Mouse (Mus musculus): ENCODE results near the gene Calm3.
A peak's percentile ranks its signal among the peaks of the same experiment; 100 is the strongest.
"Not testable (repeated sequence)": the region's sequence is repeated elsewhere in the genome, so short reads cannot be mapped to it uniquely, and the experiment has no call there.

Calm3 gene

DNA sequence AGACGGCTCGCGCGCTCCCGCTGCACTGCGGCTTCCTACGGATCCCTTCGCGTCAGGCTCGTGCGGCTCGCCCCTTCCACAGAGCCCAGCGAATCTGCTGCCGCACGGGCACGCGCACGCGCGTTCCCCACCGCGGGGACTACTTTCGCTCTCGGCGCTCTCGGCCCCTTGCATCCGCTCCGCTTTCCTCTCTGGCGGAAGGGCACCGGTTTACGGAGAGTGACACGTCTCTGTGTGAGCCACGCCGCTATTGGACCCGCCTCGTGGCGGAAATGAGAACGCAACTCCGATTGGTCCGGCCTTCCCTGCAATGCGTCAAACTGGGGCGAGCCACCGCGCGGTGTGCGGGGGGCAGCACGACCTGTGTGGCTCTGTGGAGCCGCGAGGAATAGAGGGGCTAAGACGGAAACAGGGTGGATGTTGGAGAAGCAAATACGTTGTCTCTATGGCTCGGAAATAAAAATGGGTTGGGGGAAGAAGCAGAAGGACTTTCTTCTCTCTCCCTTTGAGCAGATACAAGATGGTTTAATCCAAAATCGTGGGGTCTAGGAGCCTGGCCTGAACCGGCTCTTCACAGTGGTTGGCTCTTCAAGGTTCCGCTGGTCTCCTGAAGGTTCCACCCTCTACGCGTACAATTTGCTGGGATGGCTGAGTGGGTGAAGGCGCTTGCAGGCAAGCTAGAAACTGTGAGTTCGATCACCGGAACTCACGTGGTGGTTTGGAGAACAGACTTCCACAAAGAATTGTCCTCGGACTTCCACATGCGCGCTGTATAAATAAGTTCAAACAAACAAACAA lies at the start of gene Calm3:
Calm3 (minus strand) TSS at position 78 of the 798 bp plus-strand sequence.
- DNase-seq (ENCODE audit: low spot score) = peak; percentile 99

DNA sequence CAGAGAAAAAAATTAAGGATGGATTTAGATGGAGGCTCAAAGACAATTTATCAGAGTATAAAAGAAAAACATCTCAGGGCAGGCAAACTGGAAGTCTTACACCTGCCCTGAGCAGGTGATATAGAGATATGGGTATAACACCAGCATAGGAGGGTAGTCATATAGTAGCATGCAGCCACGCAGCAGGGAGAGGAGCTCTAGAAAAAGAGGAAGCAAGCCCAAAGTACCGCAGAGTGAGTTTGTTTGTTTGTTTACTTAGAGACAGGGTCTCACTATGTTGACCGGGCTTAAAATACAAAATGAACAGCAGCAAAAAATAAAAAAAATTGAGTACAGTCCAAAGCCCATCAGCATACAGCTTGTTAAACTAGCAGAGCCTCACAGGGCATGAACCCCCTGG lies 47.2 kb upstream of the Calm3 start:
- DNase-seq (ENCODE audit: low spot score) = no peak

DNA sequence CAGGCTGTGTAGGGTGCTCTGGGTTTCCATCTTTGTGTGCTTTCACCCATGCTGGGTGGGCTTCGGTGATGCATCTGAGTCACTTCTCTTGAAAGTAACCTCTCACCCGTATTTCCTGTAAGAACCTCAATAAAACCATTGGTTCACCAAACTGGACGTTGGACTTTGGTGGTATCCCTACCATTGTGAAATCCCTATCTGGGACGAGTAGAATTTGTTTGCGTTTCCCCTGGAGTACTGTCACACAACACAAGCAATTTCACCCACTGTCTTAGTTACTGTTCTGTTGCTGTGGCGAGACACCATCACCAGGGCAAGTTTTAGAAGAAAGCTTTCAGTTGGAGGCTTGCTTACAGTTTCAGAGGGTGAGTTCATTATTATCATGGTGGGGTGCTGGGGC lies 44.5 kb upstream of the Calm3 start:
- no peak for DNase-seq (ENCODE audit: low spot score)

DNA sequence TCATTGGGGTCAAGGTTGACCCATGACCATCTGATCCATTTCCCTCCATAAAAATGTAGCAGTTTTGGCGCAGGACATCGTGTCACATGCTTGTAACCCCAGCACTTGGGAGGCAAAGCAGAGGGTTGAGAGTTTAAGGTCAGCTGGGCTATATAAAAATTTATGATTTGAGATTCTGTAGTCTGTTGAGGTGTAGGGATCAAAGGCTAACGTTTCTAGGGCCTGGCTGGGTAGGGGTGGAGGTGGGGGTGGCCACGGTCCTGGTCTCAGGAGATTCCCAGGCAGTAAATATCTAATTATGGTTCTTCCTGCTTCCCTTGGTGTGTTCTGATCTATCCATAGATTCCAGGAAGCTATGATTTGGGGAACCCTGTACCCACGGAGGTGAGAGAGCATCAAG lies 37.8 kb upstream of the Calm3 start:
- no peak for DNase-seq (ENCODE audit: low spot score)

DNA sequence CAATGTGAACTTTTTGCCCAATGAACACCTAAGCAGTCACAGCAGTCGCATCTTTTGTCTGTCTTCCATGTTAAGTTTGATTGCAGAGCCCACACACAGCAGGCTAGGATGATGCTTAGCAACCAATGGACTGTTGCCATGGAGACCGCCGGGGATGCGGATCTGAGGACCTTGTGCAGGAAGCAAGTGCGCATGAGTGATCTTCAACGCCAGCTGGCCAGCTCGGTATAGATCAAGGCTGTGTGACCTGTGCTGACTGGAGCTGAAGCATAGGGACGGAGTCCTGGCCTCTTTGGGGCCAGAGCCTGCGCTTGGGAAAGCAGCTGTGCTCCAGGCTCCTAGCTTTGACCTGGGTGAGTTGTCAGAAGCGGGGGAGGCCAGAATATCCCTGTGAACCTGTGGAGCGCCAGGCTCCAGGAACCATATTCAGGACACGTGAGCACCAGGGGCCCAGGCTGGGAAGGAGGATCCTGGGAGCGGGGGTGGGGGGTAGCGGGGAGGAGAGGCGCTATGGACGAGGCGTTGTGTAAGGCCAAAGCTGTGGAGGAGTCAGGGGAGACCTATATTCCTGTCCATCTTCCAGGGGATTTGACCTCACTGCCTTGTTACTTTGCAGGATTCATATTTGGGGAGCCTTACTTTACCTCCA lies 35.7 kb upstream of the Calm3 start, which contains the start of gene Pnmal1:
Pnmal1 (plus strand) TSS at position 141 of the 649 bp plus-strand sequence.
- DNase-seq (ENCODE audit: low spot score) = peak; percentile 87

DNA sequence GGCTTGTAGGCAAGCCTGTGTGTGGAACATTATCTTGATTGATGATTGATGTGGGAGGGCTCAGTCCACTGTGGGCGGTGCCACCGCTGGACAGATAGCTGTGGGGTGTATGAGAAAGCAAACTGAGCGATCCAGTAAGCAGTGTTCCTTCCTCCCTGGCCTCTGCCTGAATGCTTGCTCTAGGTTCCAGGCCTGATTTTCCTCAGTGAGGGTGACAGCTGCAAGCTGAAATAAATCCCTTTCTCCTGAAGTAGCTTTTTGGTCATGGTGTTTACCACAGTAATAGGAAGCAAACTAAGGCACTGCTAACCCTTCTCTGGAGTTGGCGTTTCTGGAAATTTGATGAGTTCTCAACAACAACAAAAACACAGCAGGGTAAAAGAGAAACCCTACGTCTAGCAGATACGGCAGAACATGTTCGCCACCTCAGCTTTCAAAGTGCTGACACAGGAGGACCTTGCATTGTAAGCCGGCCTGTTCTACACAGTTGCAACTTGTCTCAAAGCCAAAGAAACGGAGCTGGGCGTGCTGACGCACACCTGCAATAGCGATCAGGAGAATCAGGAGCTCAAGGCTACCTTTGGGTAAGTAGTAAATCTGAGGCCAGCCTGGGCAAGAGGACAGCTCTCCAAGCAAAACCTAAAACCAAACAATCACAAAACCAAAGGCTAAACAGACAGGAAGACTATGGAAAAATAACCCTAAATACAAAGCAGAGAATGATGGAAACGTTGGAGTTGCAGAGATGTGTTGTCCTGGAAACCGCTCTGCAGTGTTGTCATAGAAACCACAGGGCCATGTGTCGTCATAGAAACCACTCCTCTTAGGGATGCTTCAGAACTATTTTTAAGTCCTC lies 32.7 kb upstream of the Calm3 start:
- no peak for DNase-seq (ENCODE audit: low spot score)

DNA sequence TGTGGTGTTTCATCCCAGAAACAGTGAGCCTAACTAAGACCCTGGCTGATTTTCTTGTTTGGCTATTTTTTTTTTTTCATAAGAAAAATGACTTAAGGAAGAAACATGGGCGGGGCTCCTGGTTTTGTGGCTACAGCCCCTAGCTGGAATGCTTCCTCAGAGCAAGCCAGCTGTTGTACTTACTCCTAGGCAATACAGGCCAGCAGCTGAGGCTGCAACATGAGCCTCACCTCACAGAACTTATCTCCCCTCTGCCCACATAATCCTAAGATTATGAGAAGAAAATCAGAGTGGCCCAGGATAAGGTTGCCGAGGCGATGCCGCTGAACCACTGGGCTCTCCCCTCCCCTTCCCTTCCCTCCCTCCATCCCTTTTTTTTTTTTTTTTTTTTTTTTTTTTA lies 31.8 kb upstream of the Calm3 start:
- DNase-seq (ENCODE audit: low spot score) = no peak

DNA sequence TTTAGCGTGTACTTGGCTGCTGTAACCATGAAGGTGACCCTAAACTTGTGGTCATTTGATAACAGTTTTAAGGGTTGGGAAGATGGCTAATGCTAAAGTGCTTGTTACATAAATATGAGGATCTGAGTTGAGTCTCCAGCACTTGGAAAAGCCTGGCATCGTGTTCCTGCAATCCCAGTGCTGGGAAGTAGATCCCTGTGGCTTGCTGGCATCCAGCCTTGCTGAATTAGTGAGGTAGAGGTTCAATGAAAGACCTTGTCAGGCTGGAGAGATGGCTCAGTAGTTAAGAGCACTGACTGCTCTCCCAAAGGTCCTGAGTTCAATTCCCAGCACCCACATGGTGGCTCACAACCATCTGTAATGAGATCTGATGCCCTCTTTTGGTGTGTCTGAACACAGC lies 29.9 kb upstream of the Calm3 start:
- DNase-seq (ENCODE audit: low spot score) = not testable (repeated sequence)

DNA sequence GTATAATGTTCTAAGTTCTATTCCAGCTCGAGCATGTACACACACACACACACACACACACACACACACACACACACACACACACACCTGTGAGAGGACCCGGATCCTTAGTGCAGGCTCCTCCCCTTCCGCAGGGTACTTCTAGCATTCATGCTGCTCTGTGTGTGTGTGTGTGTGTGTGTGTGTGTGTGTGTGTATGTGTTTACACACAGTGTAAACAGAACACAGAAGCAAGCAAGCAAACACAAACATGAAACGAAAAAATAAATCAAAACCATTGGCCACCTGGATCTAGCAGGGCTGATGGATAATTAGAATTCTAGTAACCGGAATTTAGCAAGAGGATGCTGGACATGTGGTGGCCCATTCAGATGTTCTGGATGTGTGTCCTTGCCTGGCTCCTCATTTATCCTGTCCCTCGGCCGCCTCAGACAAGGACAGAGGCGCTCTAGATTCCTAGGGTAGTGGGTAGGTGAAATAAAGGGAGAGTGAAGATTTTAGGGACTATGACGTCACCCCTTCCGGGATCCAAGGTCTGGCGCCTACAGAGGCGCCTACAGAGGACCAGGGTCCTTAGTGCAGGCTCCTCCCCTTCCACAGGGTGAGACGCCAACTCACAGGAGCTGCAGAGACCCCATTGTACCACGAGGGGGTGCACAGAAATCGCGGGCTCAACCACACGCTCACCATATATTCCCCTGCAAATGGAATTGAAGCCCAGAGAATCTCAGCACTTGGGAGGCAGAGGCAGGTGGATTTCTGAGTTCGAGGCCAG lies 27.1 kb upstream of the Calm3 start:
- peak; percentile 82 for DNase-seq (ENCODE audit: low spot score)

DNA sequence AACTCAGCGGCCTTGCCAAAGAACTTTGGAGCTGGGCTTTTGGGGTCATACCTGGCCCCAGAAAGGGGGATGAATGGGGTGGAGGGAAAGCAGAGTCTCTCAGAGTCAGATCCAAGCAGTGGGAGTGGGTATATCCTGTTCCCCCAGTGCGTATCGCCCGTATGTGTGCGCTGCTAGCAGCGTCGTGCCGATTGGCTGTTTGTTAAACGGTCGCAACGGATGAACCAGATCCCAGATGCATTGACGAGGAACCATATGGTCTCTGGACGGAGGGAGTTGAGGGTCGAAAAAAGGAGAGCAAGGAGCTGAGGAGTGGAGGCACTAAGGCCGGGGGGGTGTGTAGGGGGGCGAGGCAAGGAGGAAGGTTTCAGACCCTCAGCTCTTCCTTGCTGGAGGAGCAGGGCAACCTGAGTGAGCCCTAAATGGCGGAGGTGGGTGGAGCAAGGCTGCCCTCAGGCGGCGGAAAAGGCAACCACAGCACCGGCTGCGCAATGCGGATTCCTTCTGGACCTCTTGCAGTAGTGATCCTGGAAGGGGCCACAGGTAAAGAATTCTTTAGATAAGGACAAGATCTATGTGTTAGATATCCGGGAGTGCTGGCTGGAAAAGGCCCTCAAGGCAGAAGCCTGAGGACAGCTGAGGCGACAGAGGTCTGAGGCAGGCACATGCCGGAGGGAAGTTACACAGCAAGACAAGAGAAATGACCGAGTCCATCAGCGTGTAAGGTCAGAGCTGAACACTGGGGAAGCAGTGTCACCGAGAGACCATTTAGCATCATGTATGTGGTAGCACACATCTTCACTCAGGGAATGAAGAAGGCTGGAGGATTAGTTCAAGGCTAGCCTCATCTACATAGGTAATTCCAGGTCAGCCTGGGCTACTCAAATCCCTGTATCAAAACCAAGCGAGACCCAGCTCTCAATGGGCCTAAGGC lies 26.3 kb upstream of the Calm3 start:
- DNase-seq (ENCODE audit: low spot score) = peak; percentile 86

DNA sequence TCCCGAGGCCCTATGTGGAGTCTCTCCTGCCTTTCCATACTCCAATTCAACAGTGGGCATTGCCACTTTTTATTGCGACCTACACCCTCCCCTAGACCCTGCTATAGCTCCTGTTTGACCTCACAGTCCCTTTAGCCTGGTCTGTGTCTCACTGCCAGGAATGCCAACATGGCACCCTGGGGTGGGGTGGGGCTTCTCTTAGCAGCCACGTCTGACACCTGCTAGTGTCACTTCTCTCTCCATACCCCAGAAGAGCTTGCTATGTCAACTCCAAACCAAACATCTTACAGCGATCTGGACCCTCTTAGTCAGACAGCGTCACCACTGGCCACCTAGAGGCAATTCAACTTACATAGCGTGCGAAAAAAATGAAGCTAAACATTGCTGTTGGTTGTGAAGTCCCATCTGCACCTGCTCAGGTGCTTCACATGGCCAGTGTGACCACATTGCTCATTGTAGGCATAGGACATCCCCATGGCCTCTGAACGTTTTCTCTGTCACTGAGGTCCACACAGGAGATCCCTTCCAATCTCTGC lies 25.1 kb upstream of the Calm3 start:
- DNase-seq (ENCODE audit: low spot score) = no peak

DNA sequence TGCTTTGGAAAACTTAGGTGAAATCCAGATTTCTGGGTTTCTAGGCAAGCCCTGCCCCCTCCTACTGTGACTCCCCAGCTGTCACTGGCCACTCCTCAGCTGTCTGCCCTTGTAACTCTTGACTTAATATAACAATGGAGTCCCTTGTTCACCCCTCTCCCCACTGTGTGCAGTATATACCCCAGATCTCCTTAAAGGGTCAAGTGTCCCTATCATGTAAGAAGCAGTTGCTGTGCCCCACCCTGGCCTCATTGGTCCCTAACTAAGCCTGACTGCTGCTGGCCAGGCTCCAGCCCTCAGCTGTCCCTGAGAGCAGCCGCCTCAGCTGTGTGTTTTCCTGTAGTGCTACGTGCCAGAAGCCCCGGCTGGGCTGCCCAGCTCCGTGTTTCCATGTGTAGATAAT lies 24.0 kb upstream of the Calm3 start:
- peak; percentile 67 for DNase-seq (ENCODE audit: low spot score)

DNA sequence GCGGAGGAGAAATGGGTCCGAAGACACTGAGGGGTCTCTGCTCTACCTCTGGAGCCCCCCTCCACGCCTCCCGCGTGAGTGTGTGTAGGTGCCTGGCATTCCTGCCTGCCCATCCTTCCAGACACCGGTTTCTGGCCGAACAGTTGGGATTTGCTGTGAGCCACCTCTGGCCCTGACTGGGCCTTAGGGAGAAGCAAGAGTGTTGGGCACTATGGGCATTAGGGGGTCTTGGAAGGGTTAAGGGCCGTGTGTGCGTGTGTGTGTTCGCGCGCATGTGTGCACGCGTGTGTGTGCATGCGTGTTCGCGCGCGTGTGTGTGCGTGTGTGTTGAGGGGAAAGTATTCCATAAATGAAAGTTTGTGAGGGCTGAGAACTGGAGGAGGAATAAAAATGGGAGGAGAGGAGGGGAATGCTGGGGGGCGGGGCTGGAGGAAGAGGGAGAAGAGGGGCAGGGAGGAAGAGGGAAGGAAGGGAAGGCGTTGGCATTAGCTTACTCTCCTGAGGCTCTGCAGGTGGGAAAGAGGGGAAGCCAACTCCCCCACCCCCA lies 23.5 kb upstream of the Calm3 start:
- peak; percentile 67 for DNase-seq (ENCODE audit: low spot score)

DNA sequence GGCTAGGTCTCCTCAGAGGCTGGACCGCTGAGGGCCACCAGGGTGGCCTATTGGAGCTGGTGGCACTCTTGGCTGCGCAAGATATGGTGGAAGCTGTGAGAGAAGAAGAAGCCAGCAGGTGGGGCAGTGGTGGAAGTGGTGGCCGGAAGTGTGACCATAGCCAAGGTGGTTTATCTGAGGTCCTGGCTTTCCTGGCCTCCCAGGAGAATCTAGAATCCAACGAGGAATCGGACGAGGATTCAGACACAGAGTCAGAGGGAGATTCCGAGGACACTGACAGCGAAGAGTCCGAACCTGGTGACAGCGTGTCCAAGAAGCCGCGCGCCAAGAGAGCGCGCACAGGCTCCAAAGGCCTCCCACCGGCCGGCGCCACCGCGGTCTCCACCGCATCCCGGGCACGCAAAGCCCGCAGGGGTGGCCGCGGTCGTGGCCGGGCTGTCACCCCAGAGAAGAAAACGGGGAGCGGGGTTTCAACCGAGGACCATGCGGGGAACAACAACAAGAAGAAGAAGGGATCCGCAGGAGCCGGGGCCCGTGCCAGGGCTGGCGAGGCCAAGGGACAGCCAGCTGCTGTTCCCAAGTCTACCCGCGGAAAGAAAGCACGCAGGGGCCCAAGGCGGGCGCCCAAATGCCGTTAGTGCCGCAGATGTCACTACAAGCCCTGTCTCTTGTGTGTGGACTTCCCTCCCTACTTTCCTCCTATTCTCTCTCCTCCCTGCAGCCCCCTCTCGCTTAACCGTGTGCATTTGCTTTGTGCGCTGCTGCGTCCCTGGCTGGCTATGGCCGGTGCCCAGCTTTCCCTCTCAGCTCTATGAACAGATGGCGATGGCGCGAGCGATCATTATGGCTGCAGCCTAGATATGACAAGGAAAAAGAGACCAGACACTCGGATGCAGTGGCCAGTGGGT lies 22.8 kb upstream of the Calm3 start:
- DNase-seq (ENCODE audit: low spot score) = peak; percentile 57

DNA sequence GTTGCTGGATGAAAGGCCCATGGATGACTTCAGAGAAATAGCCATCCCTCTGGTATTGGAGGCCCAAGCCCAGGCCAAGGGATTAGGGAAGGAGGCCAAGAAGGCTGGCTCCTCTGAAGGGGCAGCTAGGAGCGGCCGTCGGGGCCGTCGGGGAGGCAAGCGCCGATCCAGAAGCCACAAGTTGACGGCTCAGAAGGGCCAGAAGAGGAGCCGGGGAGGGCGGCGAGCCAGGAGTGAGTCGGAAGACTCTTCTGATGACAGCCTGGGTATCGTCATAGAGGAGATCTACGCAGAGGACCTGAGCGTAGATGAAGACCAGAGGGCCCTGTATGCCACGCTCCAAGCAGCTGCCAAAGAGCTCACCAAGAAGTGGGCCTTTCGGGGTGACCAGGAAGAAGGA lies 21.5 kb upstream of the Calm3 start:
- DNase-seq (ENCODE audit: low spot score) = no peak

DNA sequence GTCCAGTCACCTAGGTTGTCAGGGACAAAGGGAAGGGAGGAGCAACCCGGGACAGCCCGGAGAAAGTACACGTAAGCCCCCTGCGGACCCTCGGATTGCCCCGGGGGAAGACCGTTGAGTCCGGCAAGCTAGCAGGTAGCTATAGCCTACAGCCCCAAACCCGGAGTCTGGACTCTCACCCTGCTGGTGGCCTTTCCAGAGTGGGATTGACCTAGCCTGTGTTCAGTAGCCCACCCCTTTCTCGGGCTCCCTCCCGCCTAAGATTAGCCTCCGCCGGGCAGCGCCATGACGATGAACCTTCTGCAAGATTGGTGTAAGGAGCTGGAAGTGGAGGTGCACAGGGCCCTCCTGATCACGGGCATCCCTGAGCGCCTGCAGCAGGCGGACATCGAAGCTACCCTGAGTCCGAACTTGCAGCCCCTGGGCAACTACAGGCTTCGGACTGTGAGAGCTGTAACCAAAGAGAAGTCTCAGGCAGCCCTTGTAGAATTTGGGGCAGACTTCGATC lies 20.9 kb upstream of the Calm3 start:
- DNase-seq (ENCODE audit: low spot score) = no peak

DNA sequence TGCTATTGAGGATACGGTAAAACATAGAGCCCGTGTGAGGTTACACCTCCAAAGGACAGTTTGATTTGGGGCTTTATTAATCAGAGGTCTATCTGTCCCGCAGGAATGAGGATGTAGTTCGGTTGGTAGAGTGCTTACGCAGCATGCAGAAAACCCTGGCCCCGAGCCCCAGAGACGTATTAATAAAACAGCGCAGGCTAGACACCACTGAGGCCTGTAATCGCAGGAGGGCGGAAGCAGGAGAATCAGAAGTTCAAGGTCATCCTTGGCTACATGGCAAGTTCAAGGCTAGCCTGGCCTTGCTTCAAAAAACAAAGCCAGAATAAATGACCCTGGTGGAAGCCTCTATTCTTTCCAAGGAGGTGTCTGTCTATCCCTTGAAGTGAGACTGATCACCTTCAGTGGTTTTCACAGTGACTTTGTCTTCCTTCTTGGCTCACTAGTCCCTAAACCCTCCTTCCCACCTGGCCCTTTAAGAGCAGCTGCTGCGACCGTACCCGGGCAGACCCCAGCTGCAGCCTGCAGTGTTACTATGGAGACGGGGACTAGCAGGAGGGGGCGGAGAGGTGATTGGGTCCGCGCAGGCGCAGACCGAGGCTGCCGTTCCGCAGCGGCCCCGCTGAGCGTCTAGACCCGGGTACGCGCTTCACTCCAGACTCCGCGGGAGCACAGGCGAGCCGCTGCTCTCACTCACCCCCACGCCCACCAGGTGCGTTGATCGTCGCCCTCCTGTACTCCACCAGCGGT lies 20.3 kb upstream of the Calm3 start, which contains the start of gene Pnmal2:
Pnmal2 (plus strand) TSS at position 622 of the 747 bp plus-strand sequence.
- DNase-seq (ENCODE audit: low spot score) = peak; percentile 87

DNA sequence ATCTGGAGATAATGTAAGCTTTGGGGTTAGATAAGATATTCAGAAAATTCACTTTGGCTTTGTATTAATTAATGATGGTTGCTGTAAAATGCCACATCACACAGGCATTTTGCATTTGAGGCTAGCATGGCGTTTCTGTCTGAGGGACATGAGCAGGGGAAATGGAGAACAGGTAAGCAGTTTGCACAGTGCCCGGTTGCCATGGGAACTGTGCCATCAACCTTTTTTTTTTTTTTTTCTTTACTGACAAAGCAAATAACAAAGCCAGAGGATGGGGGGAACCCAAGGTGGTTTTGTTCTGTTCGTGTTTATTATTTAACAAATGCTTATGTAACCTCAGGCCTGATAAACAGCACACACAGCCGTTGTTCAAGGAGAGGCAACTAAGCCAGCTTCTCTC lies 18.9 kb upstream of the Calm3 start:
- no peak for DNase-seq (ENCODE audit: low spot score)

Measured in testis, postnatal 10 days (tissue).